Mouse (Mus musculus): ENCODE measurements around the gene Camta2.

Camta2 gene

DNA sequence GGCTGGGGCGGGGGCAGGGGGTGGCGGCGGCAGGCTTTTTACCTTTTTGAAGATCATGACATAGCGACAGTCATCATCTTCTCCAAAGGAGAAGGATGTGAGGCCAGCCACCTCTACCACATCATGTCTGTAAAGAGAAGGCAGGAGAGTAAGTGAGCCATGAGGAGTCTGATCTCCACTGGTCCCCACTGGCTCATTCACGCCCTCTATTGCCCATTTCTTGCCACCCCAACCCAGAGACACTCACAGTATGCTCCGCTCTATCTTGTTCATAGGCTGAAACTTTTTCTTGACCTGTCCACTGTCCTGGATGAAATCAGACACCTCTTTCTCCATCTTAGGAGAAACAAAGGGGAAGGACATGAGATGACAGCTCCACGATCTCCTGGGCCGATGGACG lies 23.2 kb downstream of the Camta2 start:
- no peak for DNase-seq (ENCODE audit: low spot score in 2 of 2)

DNA sequence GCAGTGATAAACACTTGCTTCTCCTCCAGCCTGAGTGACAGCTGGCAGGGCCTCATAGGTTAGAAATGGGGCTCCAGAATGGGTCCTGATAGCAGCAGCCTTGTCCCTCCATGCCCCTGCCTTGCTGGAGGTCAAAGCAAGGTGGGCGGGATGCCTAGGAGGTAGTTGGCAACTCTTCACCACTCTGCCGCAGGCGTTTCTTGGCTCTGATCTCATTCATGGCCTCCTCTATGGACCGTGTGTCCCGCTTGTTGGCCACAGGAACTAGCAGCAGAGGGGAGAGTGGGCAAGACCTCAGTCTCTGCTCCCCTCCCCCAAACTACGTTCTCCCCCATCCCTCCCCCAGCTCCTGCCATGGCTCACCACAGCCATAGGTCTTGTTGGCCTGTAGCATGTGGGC lies 23.9 kb downstream of the Camta2 start:
- no peak for DNase-seq (ENCODE audit: low spot score in 2 of 2)

DNA sequence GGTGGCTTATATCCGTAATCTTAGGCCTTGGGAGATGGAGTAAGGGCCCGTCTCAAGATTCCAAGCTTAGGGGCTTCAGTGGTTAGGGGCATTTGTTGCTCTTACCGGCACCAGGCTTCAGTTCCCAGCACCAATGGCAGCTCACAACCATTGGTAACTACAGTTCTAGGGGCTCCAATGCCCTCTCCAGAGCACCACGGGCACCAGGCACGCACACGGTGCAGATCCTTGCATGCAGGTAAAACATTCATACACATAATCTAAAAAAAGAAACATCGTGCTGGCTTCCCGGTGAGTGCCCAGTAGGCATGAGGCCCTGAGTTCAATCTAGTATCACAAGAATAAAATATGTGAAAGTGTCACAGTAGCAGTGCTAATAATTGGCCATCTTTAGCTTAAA lies 24.8 kb downstream of the Camta2 start:
- DNase-seq (ENCODE audit: low spot score in 2 of 2) = no peak

DNA sequence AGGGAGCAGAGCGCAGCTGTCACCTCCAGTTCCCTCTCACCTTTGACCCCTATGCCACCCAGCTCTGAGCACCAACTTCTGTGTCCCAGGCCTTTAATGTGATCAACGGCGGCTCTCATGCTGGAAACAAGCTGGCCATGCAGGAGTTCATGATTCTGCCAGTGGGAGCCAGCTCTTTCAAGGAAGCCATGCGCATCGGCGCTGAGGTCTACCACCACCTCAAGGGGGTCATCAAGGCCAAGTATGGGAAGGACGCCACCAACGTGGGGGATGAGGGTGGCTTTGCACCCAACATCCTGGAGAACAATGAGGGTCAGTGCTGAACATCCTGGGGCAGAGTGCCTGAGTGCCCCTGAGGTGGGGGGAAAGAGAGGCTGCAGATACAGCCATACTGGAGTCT lies 27.3 kb downstream of the Camta2 start:
- no peak for DNase-seq (ENCODE audit: low spot score in 2 of 2)

DNA sequence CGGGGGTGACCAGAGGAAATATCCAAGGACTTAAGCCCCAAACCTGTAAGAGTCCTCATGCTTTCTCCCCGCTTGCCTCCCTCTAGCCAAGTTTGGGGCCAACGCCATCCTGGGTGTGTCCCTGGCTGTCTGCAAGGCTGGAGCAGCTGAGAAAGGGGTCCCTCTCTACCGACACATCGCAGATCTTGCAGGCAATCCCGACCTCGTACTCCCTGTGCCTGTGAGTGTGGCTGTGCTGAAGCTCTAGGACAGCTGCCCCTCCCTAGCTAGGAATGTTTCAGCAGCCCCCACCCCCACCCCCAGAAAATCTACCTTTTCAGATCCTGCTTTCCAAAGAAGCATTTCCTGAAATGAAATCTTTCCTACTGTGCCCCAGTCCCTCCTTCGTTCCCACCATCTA lies 29.0 kb downstream of the Camta2 start:
- no peak for DNase-seq (ENCODE audit: low spot score in 2 of 2)

DNA sequence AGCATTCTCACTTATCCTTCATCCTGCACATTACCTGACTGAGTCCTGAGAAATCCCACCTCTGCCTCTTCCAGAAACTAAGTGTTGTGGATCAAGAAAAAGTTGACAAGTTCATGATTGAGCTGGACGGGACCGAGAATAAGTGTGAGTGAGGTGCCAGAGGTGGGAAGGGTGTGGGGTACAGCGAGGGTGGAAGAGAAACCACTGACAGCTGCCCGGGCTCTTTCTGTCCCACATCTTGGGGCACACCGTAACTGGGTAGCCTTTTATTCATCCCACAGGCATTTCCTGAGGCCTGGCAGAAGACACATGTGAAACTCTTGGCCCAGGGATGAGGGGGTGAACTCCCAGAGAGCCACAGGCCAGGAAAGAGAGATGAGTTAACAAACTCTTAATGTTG lies 29.4 kb downstream of the Camta2 start:
- no peak for DNase-seq (ENCODE audit: low spot score in 2 of 2)

DNA sequence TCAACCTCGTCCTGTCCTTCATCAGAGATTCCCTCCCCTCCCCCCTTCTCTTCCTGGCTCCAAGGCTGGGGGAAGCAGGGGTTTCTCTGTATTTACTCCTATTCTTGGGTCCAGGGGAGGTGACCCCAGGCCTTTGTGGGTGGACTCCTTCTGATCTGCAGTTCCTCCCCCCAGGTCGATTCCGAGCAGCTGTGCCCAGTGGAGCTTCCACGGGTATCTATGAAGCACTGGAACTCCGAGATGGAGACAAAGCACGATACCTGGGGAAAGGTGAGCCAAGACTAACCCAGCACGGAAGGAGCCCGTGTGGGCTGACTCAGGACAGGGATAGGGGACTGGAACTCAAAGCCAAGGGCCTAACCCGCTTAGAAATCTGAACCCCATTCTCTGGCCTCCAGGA lies 29.9 kb downstream of the Camta2 start:
- no peak for DNase-seq (ENCODE audit: low spot score in 2 of 2)

DNA sequence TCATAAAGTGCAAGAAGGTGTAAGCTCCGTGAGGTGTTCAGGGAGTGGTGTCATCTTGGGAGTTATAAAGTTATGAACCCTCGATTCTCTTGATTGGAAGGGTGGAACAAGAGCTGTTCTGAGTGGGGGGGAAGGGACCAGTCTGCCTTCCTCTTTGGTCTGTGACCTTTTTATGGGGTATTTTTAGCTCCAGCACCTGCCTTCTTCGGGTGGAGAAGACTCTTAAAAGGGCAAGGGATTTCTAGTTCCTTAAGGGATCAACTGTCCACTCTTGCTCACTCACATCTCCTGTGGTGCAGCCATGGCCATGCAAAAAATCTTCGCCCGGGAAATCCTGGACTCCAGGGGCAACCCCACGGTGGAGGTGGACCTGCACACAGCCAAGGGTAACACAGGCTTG lies 30.3 kb downstream of the Camta2 start:
- DNase-seq (ENCODE audit: low spot score in 2 of 2) = peak in 1 of 2 experiments; percentile 53

DNA sequence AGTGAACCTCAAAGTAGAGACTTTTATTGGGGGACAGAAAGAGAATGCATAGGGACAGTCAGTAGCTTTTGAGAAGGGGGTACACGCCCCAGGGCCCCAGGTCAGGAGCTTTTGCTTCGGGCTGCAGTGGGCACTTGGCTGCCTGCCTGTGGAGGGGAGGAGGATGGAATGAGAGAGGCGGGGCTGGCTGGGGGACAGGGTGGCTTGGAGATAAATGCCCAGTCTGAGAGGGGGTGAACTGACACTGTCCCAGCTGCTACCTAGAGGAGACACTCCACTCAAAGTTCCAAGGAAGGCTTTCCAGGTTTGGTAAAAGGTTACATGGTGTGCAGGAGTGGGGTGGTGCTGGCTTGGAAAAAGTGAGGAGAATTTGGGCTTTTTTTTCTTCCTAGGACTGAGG lies 30.9 kb downstream of the Camta2 start, which contains the start of gene Eno3:
Gene Eno3, plus strand, starts transcription at position 239 of the 400 bp plus-strand sequence.
- DNase-seq (ENCODE audit: low spot score in 2 of 2) = no peak

DNA sequence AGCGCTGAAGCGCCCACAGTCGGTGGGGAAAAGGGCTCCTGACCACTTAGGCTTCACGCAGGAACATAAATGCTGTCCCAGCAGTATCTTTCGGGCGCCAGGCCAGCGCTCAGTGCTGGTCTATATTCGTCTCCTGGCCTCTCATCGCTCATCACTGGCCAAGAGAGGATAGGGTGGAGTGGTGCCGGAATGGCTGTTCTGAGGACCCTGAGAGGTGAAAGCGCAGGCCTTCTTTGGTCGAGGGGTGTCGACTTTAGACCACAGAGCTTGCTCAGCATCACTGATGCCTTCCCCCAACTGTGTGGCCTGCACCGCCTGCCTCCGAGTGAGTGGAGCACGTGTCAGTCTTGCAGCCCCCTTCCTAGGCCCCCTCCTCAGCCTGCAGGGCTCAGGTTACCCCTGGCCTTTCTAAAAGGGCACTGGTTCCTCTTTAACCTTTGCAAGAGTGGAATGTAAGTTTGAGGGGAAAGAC lies 31.4 kb downstream of the Camta2 start:
- no peak for DNase-seq (ENCODE audit: low spot score in 2 of 2)

DNA sequence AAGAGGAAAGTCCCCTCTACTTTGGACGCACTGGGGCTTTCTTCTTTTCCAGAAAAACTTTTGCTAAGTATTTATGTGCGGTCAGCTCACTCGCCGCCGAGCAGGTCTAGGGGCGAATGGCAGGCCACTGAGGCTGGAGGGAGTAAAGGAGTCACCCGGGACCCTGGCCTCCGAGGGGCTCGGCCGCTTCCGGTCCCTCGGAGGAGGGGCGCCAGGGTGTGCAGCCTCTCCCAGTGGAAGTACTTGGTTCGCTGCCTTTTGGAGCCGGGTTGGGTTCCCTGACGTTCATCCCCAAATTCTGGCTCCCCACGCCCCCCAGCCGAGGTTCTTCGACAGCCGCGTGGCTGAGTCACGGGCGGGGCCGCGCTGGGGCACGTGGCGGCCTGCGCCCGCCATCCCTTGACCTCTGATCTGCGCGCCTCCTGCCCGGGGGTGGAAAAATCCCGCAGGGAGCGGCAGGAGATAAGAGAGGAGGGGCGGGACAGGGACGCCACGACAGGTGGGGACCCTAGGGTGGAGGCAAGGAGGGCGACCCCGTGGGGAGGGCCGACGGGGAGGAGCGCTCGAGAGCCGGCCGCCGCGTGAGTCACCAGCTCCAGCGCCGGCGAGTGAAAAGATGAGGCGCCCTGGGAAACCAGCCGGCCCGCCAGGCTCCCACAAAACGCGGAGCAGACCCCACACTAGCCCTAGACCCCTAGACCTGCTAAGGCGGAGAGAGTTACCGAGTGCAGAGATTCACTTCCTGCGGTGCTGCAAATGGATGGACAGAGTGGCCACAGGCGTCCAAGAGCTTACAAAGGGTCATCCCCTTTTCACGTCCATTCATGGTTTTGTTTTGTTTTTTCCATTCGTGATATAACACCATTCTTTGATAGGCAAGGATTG lies 32.1 kb downstream of the Camta2 start:
- DNase-seq (ENCODE audit: low spot score in 2 of 2) = peak in 1 of 2 experiments; percentile 62

DNA sequence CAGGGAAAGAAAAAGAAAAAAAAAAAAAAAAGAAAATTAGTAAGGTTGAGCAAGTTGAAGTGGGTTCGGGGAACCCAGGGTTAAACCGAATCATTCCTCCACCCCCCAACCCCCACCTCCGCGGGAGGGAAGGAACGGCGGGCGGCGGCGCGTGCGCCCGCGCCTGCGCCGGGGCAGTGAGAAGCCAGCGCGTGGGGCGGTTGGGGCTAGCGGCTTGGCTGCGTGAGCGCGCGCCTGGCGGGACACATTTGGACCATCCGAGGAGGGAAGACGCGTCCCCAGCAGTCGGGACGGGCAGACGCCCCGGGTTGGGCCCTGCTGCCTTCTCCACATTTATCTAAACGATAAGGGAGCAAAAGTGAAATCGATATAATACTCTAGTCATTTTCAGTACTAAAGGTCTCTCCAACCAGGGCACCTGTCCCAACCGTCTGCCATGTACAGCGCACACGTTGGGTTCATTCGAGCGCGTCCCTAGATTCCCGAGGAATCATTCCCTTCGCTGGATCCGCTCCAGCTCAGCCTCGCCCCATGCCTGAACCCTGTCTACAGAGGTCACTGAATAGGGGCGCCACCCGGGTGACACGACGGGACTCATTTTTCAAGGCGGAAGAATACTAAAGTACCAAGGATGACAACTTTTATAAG lies 32.9 kb downstream of the Camta2 start:
- peak; percentile 78 to 81 for DNase-seq (ENCODE audit: low spot score in 2 of 2)

DNA sequence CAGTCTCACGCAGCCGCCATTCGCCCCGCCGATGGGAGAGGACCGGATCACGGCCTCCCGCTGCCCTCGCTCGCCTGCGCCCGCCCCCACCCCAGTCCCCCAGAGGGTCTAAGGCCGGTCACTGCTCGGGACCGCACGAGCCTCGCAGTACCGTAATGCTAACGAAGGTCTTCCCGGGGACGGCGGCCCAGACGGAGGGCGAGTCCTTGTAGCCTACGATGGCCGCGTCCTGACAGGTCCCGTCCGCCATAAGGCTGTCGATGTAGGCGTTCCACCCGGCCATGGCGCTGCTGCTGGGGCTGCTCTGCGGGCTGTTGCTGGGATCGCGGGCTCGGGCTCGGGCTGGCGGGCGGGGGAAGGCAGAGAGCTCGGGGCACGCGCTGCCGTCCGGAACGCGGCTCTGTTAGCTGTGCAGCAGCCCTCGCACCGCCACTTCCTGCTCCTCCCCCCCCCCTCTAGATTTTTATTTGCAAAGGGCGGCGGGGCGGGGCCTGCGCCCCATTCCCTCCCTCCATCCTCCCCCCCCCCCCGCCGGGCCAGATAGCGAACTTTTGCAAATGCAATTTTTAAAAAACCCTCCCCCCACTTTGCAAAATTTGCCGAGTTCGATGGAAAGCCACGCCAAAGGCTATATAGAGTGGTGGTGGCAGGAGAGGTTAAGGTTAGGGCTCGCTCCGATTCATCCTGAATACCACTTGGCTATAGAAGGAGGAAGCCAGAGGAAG lies 33.5 kb downstream of the Camta2 start, which contains the start of gene Pfn1:
Gene Pfn1, minus strand, starts transcription at position 447 of the 725 bp plus-strand sequence.
- peak; percentile 80 to 82 for DNase-seq (ENCODE audit: low spot score in 2 of 2)

DNA sequence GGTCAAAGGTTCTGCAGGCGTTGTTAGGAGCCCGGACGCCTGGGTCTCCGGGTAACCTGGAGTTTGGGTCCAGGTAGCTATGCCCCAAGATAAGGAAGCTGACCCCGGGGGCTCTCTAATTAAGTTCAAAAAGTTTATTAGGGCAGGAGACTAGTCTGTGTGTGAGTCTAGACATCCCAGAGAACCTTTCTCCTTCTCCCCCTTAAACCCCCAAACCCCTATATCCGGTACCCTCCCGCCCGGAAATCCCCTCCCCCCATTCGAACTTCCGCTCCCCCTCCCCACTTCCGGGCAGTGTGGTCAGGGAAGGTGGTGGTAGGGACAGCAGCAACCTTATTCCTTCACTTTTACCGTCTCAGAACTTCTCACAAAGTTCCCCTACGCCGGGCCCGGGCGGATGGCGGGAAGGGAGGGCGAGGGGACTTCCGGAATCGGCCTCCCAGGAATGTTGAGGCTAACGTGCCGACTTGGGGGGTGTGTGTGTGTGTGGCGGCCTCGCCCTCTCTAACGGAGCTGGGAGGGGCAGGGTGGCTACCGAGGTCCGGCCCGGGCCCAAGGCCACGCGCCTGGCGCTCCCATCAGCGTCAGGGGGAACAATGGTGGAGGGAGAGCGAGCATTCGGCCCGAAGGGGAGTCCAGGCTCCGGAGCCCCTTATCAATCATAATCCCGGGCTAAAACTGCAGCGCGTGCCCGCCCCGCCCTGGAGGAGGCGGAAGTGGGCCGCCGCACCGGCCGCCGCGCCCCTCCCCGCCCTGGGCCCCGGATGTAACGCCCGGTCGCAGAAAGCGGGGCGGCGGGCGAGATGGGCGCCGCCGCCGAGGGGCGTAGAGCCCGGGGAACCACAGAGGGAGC lies 34.3 kb downstream of the Camta2 start:
- DNase-seq (ENCODE audit: low spot score in 2 of 2) = peak; percentile 80 to 81

DNA sequence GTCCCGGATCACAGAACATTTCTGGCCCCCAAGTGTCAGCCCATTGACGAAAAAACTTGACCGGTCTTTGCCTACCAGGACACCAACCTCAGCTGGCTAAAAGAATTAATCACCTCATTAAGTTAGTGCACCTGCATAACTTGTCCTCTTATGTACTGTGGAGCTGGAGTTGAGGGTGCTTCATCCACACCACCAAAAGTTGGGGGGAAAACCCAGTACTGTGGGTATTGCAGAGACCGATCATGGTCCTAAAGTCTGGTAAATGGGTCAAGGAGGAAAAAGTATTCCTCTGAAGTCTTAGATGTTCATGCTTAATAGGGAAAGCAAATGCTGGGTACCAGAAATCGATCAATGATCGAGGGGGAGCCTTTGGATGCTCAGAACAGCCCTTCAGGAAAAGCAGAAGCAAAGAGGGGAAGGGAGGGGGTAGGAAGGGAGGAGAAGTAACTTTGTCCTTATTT lies 35.0 kb downstream of the Camta2 start:
- no peak for DNase-seq (ENCODE audit: low spot score in 2 of 2)

DNA sequence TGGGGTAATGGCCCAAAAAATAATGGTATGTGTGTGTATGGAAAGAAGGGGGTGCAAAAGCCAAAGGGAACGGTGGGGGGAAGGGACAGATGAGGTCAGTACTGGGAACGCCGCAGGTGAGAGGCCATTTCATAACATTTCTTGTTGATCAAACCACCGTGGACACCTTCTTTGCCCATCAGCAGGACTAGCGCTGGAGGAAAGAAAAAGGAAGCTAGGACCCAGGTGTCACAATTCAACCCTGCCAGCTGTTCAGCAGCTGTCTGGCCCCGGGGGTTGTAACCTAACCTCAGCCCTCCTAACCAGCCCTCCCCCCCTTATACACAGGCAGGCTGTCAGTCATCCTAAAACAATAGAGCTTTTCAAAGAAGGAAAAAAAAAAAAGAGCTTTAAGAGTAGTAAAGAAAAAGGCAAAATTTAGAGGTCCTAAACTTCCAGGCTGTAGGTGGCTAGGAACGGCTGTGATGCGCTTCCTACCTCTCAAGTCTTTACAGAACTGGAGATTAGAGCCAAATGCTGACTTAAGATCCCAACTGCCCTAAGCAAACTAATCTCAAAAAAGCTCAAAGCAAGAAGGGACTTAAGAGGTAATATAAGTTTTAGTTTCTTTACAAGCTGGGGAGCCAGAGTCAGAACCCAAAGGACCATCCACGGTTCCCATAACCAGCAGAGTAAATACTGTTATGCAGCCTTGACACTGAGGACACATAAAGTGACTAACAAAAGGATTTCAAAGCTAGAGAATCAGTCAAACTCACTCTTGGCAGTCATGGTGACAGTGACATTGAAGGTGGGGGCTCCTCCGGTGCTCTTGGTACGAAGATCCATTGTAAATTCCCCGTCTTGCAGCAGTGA lies 35.6 kb downstream of the Camta2 start:
- DNase-seq (ENCODE audit: low spot score in 2 of 2) = peak in 1 of 2 experiments; percentile 49

DNA sequence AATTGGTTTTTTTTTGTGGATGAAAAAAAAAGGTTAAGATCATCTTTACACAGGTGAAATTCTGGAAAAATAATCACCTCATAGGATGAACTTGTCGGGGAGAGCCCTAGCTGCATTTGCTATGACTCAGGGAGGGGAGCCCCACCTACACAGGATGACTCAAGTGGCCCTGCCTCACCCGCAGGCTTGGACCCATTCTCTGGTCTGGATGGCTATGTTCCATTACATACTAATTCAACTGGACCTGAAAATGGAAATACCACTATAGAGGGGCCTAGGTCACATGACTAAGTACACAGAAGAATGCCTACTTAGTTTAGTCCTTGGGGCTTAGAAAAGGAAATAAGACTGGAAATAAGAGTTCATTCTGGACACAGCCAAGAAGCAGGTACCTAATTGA lies 36.5 kb downstream of the Camta2 start:
- peak in 1 of 2 experiments; percentile 44 for DNase-seq (ENCODE audit: low spot score in 2 of 2)

DNA sequence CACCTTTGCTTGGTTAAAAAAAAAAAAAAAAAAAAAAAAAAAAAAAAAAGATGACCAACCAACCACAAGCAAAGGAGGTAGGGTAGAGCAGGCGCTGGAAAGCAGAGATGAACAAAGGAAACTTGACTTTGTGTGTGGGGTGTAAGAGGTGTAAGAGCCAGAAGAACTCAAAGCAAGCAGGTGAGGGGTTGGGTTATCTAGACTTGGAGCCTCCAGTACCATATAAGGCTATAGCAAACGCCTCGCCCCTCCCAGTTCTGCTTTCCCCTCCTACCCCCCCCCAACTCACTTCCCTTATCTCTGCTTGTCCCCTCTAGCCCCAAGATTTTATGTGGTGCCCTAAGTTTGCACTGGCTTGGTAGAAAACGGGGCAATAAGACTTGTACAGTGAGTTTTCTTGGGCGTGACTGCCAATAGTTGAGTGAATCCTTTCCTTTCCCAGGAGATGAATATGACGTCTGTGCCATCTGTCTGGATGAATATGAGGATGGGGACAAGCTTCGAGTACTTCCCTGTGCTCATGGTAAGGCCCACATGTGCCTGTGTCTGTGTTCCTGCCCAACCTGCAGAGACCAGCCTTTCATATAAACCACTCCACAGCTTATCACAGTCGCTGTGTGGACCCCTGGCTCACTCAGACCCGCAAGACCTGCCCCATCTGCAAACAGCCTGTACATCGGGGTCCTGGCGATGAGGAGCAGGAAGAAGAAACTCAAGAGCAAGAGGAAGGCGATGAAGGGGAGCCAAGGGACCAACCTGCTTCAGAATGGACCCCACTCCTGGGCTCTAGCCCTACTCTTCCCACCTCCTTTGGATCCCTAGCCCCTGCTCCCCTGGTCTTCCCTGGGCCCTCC lies 37.4 kb downstream of the Camta2 start:
- peak; percentile 74 to 79 for DNase-seq (ENCODE audit: low spot score in 2 of 2)

DNA sequence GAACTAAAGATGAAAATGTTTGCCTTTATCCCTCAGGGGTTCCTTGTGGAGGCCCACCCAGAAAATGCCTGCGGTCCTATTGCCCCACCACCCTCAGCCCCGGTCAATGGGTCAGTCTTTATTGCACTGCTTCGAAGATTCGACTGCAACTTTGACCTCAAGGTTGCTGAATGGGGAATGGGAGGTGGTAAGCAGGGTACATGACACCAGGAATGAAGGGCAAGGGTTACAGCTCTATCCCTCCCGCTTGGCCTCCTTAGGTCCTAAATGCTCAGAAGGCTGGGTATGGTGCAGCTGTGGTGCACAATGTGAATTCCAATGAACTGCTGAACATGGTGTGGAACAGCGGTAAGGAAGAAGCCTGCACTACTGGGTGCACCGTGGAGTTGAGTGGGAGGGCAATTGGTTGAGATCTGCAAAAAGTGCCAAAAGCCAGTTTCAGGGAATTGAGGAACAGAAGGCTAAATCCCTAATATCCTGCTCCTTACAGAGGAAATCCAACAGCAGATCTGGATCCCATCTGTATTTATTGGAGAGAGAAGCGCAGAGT lies 38.6 kb downstream of the Camta2 start:
- no peak for DNase-seq (ENCODE audit: low spot score in 2 of 2)
